Mouse (Mus musculus): ENCODE measurements around the gene Sox11. TPM values are rescaled to one million over a fixed set of nuclear protein-coding genes. Genes with fewer than 3 reads are reported as not detected.

Gene Sox11
- polyA plus RNA-seq, 1 experiment from 2014 or later = 75.0 TPM

- Histone ChIP-seq H3K27ac (replicated peaks) (no peak overlapping the region), H3K4me2 (replicated peaks) (no peak overlapping the region), H3K36me3 (no peaks in the 10 kb centered on the region), H3K9me3 (replicated peaks) (no peaks in the 10 kb centered on the region), H3K4me3 (replicated peaks) (no peak overlapping the region), H3K9ac (no peak overlapping the region), H3K27me3 (no peaks in the 10 kb centered on the region), H3K4me1 (peaks cover 19% of the 10 kb centered on the region)
- 72% methylated on average over 3 of the region's 3 CpGs for WGBS
- no peak for ATAC-seq (ENCODE audit: insufficient number of reproducible peaks, low FRiP score, low TSS enrichment, low read depth)
These were observed 43.7 kb downstream of the Sox11 start for GRCm38 (mm10) chr12:27298721-27299120.

DNA sequence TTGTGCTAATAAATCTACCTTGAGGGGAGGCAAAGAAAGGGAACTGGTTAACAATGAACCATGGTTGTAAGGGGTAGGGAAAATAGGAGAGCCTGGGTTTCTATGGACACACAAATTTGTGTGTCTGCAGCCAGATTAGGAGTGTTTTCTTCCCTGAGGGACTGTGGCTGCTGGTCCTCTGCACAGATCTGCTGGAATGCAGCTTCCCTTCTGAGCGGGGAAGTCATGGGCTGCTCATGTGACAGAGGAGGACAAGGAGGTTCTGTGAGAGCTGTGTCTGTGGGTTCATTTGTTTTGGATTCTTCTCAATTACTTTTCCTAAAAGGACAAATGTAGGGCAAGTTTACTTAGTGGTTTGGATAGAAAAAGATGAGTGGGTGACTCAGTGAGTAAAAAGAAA, 48.2 kb downstream of the Sox11 start:
- H3K9me3 ChIP-seq (replicated peaks) = no peaks in the 10 kb centered on the region
- no peak overlapping the region for H3K9ac ChIP-seq
- H3K27ac ChIP-seq (replicated peaks) = no peak overlapping the region
- no peaks in the 10 kb centered on the region for H3K27me3 ChIP-seq
- no peak for ATAC-seq (ENCODE audit: insufficient number of reproducible peaks, low FRiP score, low TSS enrichment, low read depth)
- no peak overlapping the region for H3K4me3 ChIP-seq (replicated peaks)
- 33% methylated on average over 1 of the region's 1 CpGs for WGBS
- H3K4me2 ChIP-seq (replicated peaks) = no peak overlapping the region
- H3K36me3 ChIP-seq = no peaks in the 10 kb centered on the region
- peaks cover 27% of the 10 kb centered on the region for H3K4me1 ChIP-seq

- Histone ChIP-seq H3K9ac (no peak overlapping the region), H3K9me3 (replicated peaks) (no peaks in the 10 kb centered on the region), H3K4me1 (peaks cover 27% of the 10 kb centered on the region), H3K27me3 (no peaks in the 10 kb centered on the region), H3K4me2 (replicated peaks) (no peak overlapping the region), H3K36me3 (no peaks in the 10 kb centered on the region), H3K27ac (replicated peaks) (no peak overlapping the region), H3K4me3 (replicated peaks) (no peak overlapping the region)
- no peak for ATAC-seq (ENCODE audit: insufficient number of reproducible peaks, low FRiP score, low TSS enrichment, low read depth)
- 61% methylated on average over 10 of the region's 10 CpGs for WGBS
These were observed 48.6 kb downstream of the Sox11 start for GRCm38 (mm10) chr12:27293736-27294135.

DNA sequence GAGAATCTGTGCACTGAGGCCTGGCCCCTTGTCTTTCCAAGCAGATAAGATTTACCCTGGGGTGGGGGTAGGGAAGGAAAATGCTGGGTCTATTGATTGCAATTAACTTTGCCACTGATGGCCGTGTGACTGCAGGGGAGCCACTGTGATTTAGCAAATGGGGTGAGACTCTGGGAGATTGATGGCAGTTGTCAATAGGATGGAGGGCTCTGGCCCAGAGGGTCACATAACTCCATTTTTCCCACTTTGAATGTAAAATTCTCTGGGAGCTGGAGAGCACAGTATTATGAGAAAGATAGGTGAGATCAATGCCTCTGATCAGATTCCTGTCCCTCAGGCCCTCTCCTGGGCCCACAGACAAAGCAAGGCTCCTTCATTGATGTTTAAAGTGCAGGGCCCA, 49.2 kb downstream of the Sox11 start:
- Histone ChIP-seq H3K9me3 (replicated peaks) (no peaks in the 10 kb centered on the region), H3K4me2 (replicated peaks) (no peak overlapping the region), H3K27ac (replicated peaks) (no peak overlapping the region), H3K9ac (no peak overlapping the region), H3K4me1 (peaks cover 27% of the 10 kb centered on the region), H3K27me3 (no peaks in the 10 kb centered on the region), H3K36me3 (no peaks in the 10 kb centered on the region), H3K4me3 (replicated peaks) (no peak overlapping the region)
- ATAC-seq (ENCODE audit: insufficient number of reproducible peaks, low FRiP score, low TSS enrichment, low read depth) = no peak
- WGBS = 42% methylated on average over 1 of the region's 1 CpGs

Measured in embryonic facial prominence, embryonic 15.5 days (tissue).